Mouse (Mus musculus) lung, postnatal 0 days (tissue): ENCODE measurements around the gene Smim24. TPM values are rescaled to one million over a fixed set of nuclear protein-coding genes. Genes with fewer than 3 reads are reported as not detected.

Source experiments
- ATAC-seq: fragments of 200-750 bp; cut with Nextera tagmentation; 2 replicates; pipeline ENCODE4 v1.8.0; 2017; ENCODE audit warnings: moderate library complexity
- DNase-seq: peaks from one replicate; pipeline ENCODE4 v3.0.0-alpha.2; 2016; ENCODE audit warnings: low spot score
- H3K27ac ChIP-seq: fragments of 300-500 bp; sonication (generic); 2 replicates; pipeline ENCODE4 v1.5.1; 2014; ENCODE audit warnings: antibody characterized with exemption, mild to moderate bottlenecking, low read length, mixed read lengths
- H3K27me3 ChIP-seq: fragments of 300-500 bp; sonication (generic); replicated peaks from 2 replicates; pipeline ENCODE4 v1.6.1; 2014; ENCODE audit warnings: low read length, mixed read lengths; ENCODE audit not compliant: insufficient read depth
- H3K36me3 ChIP-seq: fragments of 300-500 bp; sonication (generic); 2 replicates; pipeline ENCODE4 v1.6.1; 2014; ENCODE audit warnings: low read length, mixed read lengths; ENCODE audit not compliant: insufficient read depth
- H3K4me1 ChIP-seq: fragments of 300-500 bp; sonication (generic); 2 replicates; pipeline ENCODE4 v1.6.1; 2014; ENCODE audit warnings: antibody characterized with exemption, low read depth, low read length, mixed read lengths; ENCODE audit not compliant: insufficient read depth
- H3K4me2 ChIP-seq: fragments of 300-500 bp; sonication (generic); replicated peaks from 2 replicates; pipeline ENCODE4 v1.6.1; 2014; ENCODE audit warnings: low read depth, mild to moderate bottlenecking, low read length, moderate library complexity, mixed read lengths
- H3K4me3 ChIP-seq: fragments of 300-500 bp; sonication (generic); 2 replicates; pipeline ENCODE4 v1.5.1; 2014; ENCODE audit warnings: low read depth, low read length
- H3K9ac ChIP-seq: fragments of 300-500 bp; sonication (generic); replicated peaks from 2 replicates; pipeline ENCODE4 v1.6.1; 2014; ENCODE audit warnings: low read depth, mild to moderate bottlenecking
- H3K9me3 ChIP-seq: fragments of 300-500 bp; sonication (generic); 2 replicates; pipeline ENCODE4 v1.6.1; 2016; ENCODE audit warnings: low read length, mixed read lengths
- CTCF ChIP-seq: IDR thresholded peaks from 2 replicates; pipeline ENCODE4 v1.5.1; 2016; ENCODE audit warnings: antibody characterized with exemption, mild to moderate bottlenecking
- EP300 ChIP-seq: IDR thresholded peaks from 2 replicates; pipeline ENCODE4 v1.6.1; 2016; ENCODE audit warnings: antibody characterized with exemption, mild to moderate bottlenecking, control low read depth
- WGBS: fragments of 180-500 bp; shearing (Covaris S2); extraction: QIAGEN DNeasy Blood & Tissue Kit; methylation state at CpG from one replicate; pipeline ENCODE4 v1.1.7; 2014; 5-methylcytosine and 5-hydroxymethylcytosine counted together
- polyA plus RNA-seq: library from polyadenylated mRNA; unstranded; fragments of >200 nt; fragmentation: Nextera tagmentation; extraction: Ambion mirVana; gene quantifications from 2 replicates; pipeline ENCODE4 v1.2.1, GENCODE M21; 2015

Gene Smim24
- 3.1 and 3.6 TPM in 2 replicates for polyA plus RNA-seq

GRCm38 (mm10) chr10:81392781-81393185 lies at the start of gene Smim24:
Gene Smim24, plus strand, starts transcription at chr10:81393051.
- 49% methylated on average over 14 of the region's 14 CpGs for WGBS
- H3K9me3 ChIP-seq, result no peaks in the 10 kb centered on the region
- TF ChIP-seq CTCF (no peak), EP300 (no peak)
- no peaks in the 10 kb centered on the region for H3K27me3 ChIP-seq
- H3K27ac ChIP-seq, result no peak within 1 kb of the TSS
- no peaks in the 10 kb centered on the region; the same call in 1 of the 2 replicates for H3K36me3 ChIP-seq
- DNase-seq (no peak), ATAC-seq (no peak)
- peaks cover 9% of the 10 kb centered on the region for H3K4me1 ChIP-seq
- peak within 1 kb of the TSS; percentile 52 for H3K4me2 ChIP-seq
- H3K9ac ChIP-seq, result peak within 1 kb of the TSS; percentile 45
- peak within 1 kb of the TSS; percentile 22; the same call in 1 of the 2 replicates for H3K4me3 ChIP-seq

GRCm38 (mm10) chr10:81344421-81345161 lies 48.3 kb upstream of the Smim24 start:
- Histone ChIP-seq H3K4me3 (no peak overlapping the region), H3K9me3 (no peaks in the 10 kb centered on the region), H3K9ac (no peak overlapping the region), H3K4me1 (peaks cover 5% of the 10 kb centered on the region; the same call in 1 of the 2 replicates), H3K36me3 (no peaks in the 10 kb centered on the region), H3K27ac (no peak overlapping the region), H3K4me2 (no peak overlapping the region), H3K27me3 (0 out of 2 replicates have a peak, but pooled peaks cover 8% of the 10 kb centered on the region)
- peak; percentile 61 for TF ChIP-seq CTCF
- TF ChIP-seq EP300, result no peak
- DNase-seq, result peak; percentile 53
- 47% methylated on average over 8 of the region's 8 CpGs for WGBS
- no peak for ATAC-seq

GRCm38 (mm10) chr10:81345162-81345534 lies 47.7 kb upstream of the Smim24 start:
- Histone ChIP-seq H3K9me3 (no peaks in the 10 kb centered on the region), H3K27ac (no peak overlapping the region), H3K4me1 (peaks cover 5% of the 10 kb centered on the region; the same call in 1 of the 2 replicates), H3K27me3 (0 out of 2 replicates have a peak, but pooled peaks cover 8% of the 10 kb centered on the region), H3K9ac (no peak overlapping the region), H3K4me2 (no peak overlapping the region), H3K36me3 (no peaks in the 10 kb centered on the region), H3K4me3 (no peak overlapping the region)
- no peak for TF ChIP-seq CTCF
- ATAC-seq (no peak), DNase-seq (no peak)
- whole genome bisulfite sequencing, result 82% methylated on average over 4 of the region's 4 CpGs

GRCm38 (mm10) chr10:81346453-81347067 lies 46.3 kb upstream of the Smim24 start:
- Histone ChIP-seq H3K27ac (0 out of 2 replicates have a peak overlapping the region, but pooled peaks have one; percentile 57), H3K9me3 (no peaks in the 10 kb centered on the region), H3K4me3 (0 out of 2 replicates have a peak overlapping the region, but pooled peaks have one; percentile 10), H3K4me1 (peaks cover 5% of the 10 kb centered on the region; the same call in 1 of the 2 replicates), H3K4me2 (peak overlapping the region; percentile 52), H3K36me3 (no peaks in the 10 kb centered on the region), H3K27me3 (0 out of 2 replicates have a peak, but pooled peaks cover 8% of the 10 kb centered on the region), H3K9ac (no peak overlapping the region)
- ATAC-seq, result peak; percentile 27
- DNase-seq, result peak; percentile 87
- 12% methylated on average over 50 of the region's 55 CpGs for WGBS
- no peak for TF ChIP-seq EP300
- TF ChIP-seq CTCF, result peak; percentile 61

GRCm38 (mm10) chr10:81349146-81349545 lies 43.7 kb upstream of the Smim24 start:
- ATAC-seq (no peak; the same call in 1 of the 2 replicates), DNase-seq (peak; percentile 87)
- Histone ChIP-seq H3K4me2 (peak overlapping the region; percentile 94), H3K27me3 (no peaks in the 10 kb centered on the region), H3K4me1 (0 out of 2 replicates have a peak, but pooled peaks cover 2% of the 10 kb centered on the region), H3K9ac (peak overlapping the region; percentile 68; the same call in 1 of the 2 replicates), H3K9me3 (no peaks in the 10 kb centered on the region), H3K27ac (peak overlapping the region; percentile 76; the same call in 1 of the 2 replicates), H3K36me3 (no peaks in the 10 kb centered on the region), H3K4me3 (peak overlapping the region; percentile 68; the same call in 1 of the 2 replicates)
- TF ChIP-seq CTCF, result no peak
- no peak for TF ChIP-seq EP300
- WGBS, result 5% methylated on average over 11 of the region's 12 CpGs

GRCm38 (mm10) chr10:81349961-81350350 lies 42.9 kb upstream of the Smim24 start:
- no peaks in the 10 kb centered on the region for H3K36me3 ChIP-seq
- no peak for ATAC-seq
- peak overlapping the region; percentile 94 for H3K4me2 ChIP-seq
- WGBS, result under 1% methylated on average over 29 of the region's 29 CpGs
- H3K4me1 ChIP-seq, result 0 out of 2 replicates have a peak, but pooled peaks cover 2% of the 10 kb centered on the region
- peak overlapping the region; percentile 68 for H3K4me3 ChIP-seq
- H3K27me3 ChIP-seq, result no peaks in the 10 kb centered on the region
- no peaks in the 10 kb centered on the region for H3K9me3 ChIP-seq
- H3K27ac ChIP-seq, result peak overlapping the region; percentile 76
- TF ChIP-seq CTCF (no peak), EP300 (no peak)
- peak overlapping the region; percentile 68 for H3K9ac ChIP-seq
- DNase-seq, result no peak
